Mouse (Mus musculus) kidney, postnatal 14 days (tissue): ENCODE results near the gene Gm28870.
"Not testable (repeated sequence)": the region's sequence is repeated elsewhere in the genome, so short reads cannot be mapped to it uniquely, and the experiment has no call there.

Experiments
- DNase-seq: peaks from one replicate; pipeline ENCODE4 v3.0.0; 2022; ENCODE audit warnings: mixed read lengths

The Gm28870 gene

DNA sequence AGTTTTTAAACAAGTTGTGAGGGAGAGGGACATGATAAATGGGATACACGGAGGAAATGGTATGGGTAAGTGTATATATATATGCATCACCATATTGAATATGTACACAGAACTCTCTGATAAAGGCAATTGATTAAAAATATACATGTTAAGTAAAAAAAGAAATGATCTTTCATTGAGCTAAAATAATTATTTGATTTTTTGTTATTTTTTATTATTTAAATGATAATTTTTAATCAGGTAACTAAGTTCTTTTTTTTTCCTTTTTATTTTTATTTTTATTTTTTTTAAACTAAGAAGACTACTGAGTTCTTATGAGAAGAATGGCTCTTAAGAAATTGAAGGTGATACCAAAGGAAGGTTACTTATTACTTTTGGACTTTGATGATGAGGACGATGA, at the start of gene Gm28870:
Gene Gm28870, plus strand, starts transcription at position 301 of the 400 bp plus-strand sequence.
- not testable (repeated sequence) for DNase-seq
